Mouse (Mus musculus) embryonic facial prominence, embryonic 10.5 days (tissue): ENCODE results near the gene Kitl. TPM values are rescaled to one million over a fixed set of nuclear protein-coding genes. Genes with fewer than 3 reads are reported as not detected.

Experiments used
- DNase-seq: peaks from one replicate; pipeline ENCODE4 v3.0.0-alpha.2; 2017; ENCODE audit warnings: low spot score
- H3K27ac ChIP-seq: fragments of 300-500 bp; sonication (generic); replicated peaks from 2 replicates; pipeline ENCODE4 v1.5.1; 2016; ENCODE audit warnings: mild to moderate bottlenecking
- H3K27me3 ChIP-seq: fragments of 300-500 bp; sonication (generic); replicated peaks from 2 replicates; pipeline ENCODE4 v1.6.1; 2016; ENCODE audit warnings: low read depth, mild to moderate bottlenecking; ENCODE audit not compliant: poor library complexity, severe bottlenecking
- H3K36me3 ChIP-seq: fragments of 300-500 bp; sonication (generic); replicated peaks from 2 replicates; pipeline ENCODE4 v1.6.1; 2016; ENCODE audit warnings: mild to moderate bottlenecking, moderate library complexity
- H3K4me1 ChIP-seq: fragments of 300-500 bp; sonication (generic); 2 replicates; pipeline ENCODE4 v1.6.1; 2016
- H3K4me3 ChIP-seq: fragments of 300-500 bp; sonication (generic); 2 replicates; pipeline ENCODE4 v1.5.1; 2016; ENCODE audit warnings: mild to moderate bottlenecking, moderate library complexity
- H3K9me3 ChIP-seq: fragments of 300-500 bp; sonication (generic); 2 replicates; pipeline ENCODE4 v1.6.1; 2016; ENCODE audit warnings: mild to moderate bottlenecking
- WGBS: fragments of 180-500 bp; shearing (Covaris S2); methylation state at CpG from one replicate; pipeline ENCODE4 v1.1.7; 2016; 5-methylcytosine and 5-hydroxymethylcytosine counted together
- polyA plus RNA-seq: library from polyadenylated mRNA; unstranded; fragments of >200 nt; fragmentation: Nextera tagmentation; extraction: Ambion mirVana; gene quantifications from 2 replicates; pipeline ENCODE4 v1.2.1, GENCODE M21; 2016

Gene Kitl
- polyA plus RNA-seq, 1 experiment from 2014 or later: 13.2 TPM

GRCm38 (mm10) chr10:100065529-100066301 is 50.3 kb downstream of the Kitl start:
- 44% methylated on average over 12 of the region's 12 CpGs for WGBS
- no peak overlapping the region for H3K27ac ChIP-seq

GRCm38 (mm10) chr10:100066374-100066773 is 50.9 kb downstream of the Kitl start:
- Histone ChIP-seq H3K4me1 (0 out of 2 replicates have a peak, but pooled peaks cover 3% of the 10 kb centered on the region), H3K4me3 (no peak overlapping the region), H3K9me3 (no peaks in the 10 kb centered on the region), H3K27ac (no peak overlapping the region), H3K27me3 (no peaks in the 10 kb centered on the region), H3K36me3 (no peaks in the 10 kb centered on the region)
- WGBS: 49% methylated on average over 7 of the region's 7 CpGs
- no peak for DNase-seq

More at GRCm38 (mm10) chr10:100065529-100066301, 50.3 kb downstream of the Kitl start:
- Histone ChIP-seq H3K27me3 (no peaks in the 10 kb centered on the region), H3K4me3 (no peak overlapping the region), H3K36me3 (no peaks in the 10 kb centered on the region), H3K9me3 (no peaks in the 10 kb centered on the region), H3K4me1 (0 out of 2 replicates have a peak, but pooled peaks cover 3% of the 10 kb centered on the region)
- no peak for DNase-seq

GRCm38 (mm10) chr10:100072641-100073040 is 57.2 kb downstream of the Kitl start:
- Histone ChIP-seq H3K27me3 (no peaks in the 10 kb centered on the region), H3K9me3 (no peaks in the 10 kb centered on the region), H3K27ac (no peak overlapping the region), H3K4me3 (no peak overlapping the region), H3K4me1 (peaks cover 2% of the 10 kb centered on the region; the same call in 1 of the 2 replicates), H3K36me3 (no peaks in the 10 kb centered on the region)
- WGBS: 85% methylated on average over 1 of the region's 1 CpGs
- no peak for DNase-seq

GRCm38 (mm10) chr10:100073092-100073491 is 57.7 kb downstream of the Kitl start:
- Histone ChIP-seq H3K27me3 (no peaks in the 10 kb centered on the region), H3K27ac (no peak overlapping the region), H3K9me3 (no peaks in the 10 kb centered on the region), H3K4me1 (peaks cover 2% of the 10 kb centered on the region; the same call in 1 of the 2 replicates), H3K4me3 (no peak overlapping the region), H3K36me3 (no peaks in the 10 kb centered on the region)
- DNase-seq: no peak

- H3K27ac ChIP-seq: no peak overlapping the region
- no peaks in the 10 kb centered on the region for H3K9me3 ChIP-seq
- DNase-seq: no peak
- H3K27me3 ChIP-seq: no peaks in the 10 kb centered on the region
- H3K4me3 ChIP-seq: no peak overlapping the region
- no peaks in the 10 kb centered on the region for H3K36me3 ChIP-seq
- H3K4me1 ChIP-seq: no peaks in the 10 kb centered on the region
- 81% methylated on average over 3 of the region's 3 CpGs for WGBS
Observed at GRCm38 (mm10) chr10:100101115-100101514, 85.7 kb downstream of the Kitl start.

GRCm38 (mm10) chr10:100111209-100111608 is 95.8 kb downstream of the Kitl start:
- Histone ChIP-seq H3K36me3 (no peaks in the 10 kb centered on the region), H3K9me3 (no peaks in the 10 kb centered on the region), H3K27me3 (no peaks in the 10 kb centered on the region), H3K4me3 (no peak overlapping the region), H3K27ac (no peak overlapping the region), H3K4me1 (no peaks in the 10 kb centered on the region)
- 37% methylated on average over 7 of the region's 7 CpGs for WGBS
- DNase-seq: no peak

- Histone ChIP-seq H3K27ac (no peak overlapping the region), H3K27me3 (no peaks in the 10 kb centered on the region), H3K9me3 (no peaks in the 10 kb centered on the region), H3K4me1 (no peaks in the 10 kb centered on the region), H3K36me3 (no peaks in the 10 kb centered on the region), H3K4me3 (no peak overlapping the region)
- WGBS: 97% methylated on average over 2 of the region's 2 CpGs
- no peak for DNase-seq
Observed at GRCm38 (mm10) chr10:100115570-100115969, 100.1 kb downstream of the Kitl start.

- Histone ChIP-seq H3K9me3 (no peaks in the 10 kb centered on the region), H3K27me3 (no peaks in the 10 kb centered on the region), H3K27ac (no peak overlapping the region), H3K4me3 (no peak overlapping the region), H3K36me3 (no peaks in the 10 kb centered on the region), H3K4me1 (peaks cover 5% of the 10 kb centered on the region; the same call in 1 of the 2 replicates)
- no peak for DNase-seq
- WGBS: 87% methylated on average over 5 of the region's 5 CpGs
Observed at GRCm38 (mm10) chr10:100124452-100124851, 109.0 kb downstream of the Kitl start.

GRCm38 (mm10) chr10:100127837-100128743 is 112.7 kb downstream of the Kitl start:
- 56% methylated on average over 23 of the region's 23 CpGs for WGBS
- peak overlapping the region; percentile 59 for H3K27ac ChIP-seq
- no peak overlapping the region for H3K4me3 ChIP-seq

GRCm38 (mm10) chr10:100131657-100132056 is 116.2 kb downstream of the Kitl start:
- 88% methylated on average over 4 of the region's 4 CpGs for WGBS
- DNase-seq: no peak
- no peak overlapping the region for H3K27ac ChIP-seq
- H3K27me3 ChIP-seq: no peaks in the 10 kb centered on the region
- no peaks in the 10 kb centered on the region for H3K36me3 ChIP-seq
- H3K9me3 ChIP-seq: no peaks in the 10 kb centered on the region
- H3K4me3 ChIP-seq: no peak overlapping the region
- peaks cover 5% of the 10 kb centered on the region; the same call in 1 of the 2 replicates for H3K4me1 ChIP-seq

More at GRCm38 (mm10) chr10:100127837-100128743, 112.7 kb downstream of the Kitl start:
- Histone ChIP-seq H3K9me3 (no peaks in the 10 kb centered on the region), H3K27me3 (no peaks in the 10 kb centered on the region), H3K36me3 (no peaks in the 10 kb centered on the region), H3K4me1 (peaks cover 5% of the 10 kb centered on the region; the same call in 1 of the 2 replicates)
- DNase-seq: peak; percentile 43

GRCm38 (mm10) chr10:100132304-100132703 is 116.9 kb downstream of the Kitl start:
- no peak overlapping the region for H3K27ac ChIP-seq
- no peaks in the 10 kb centered on the region for H3K9me3 ChIP-seq
- no peak overlapping the region for H3K4me3 ChIP-seq
- H3K36me3 ChIP-seq: no peaks in the 10 kb centered on the region
- H3K27me3 ChIP-seq: no peaks in the 10 kb centered on the region
- H3K4me1 ChIP-seq: peaks cover 5% of the 10 kb centered on the region; the same call in 1 of the 2 replicates
- 85% methylated on average over 1 of the region's 1 CpGs for WGBS
- DNase-seq: no peak

GRCm38 (mm10) chr10:100138552-100138951 is 123.1 kb downstream of the Kitl start:
- no peak for DNase-seq
- 68% methylated on average over 3 of the region's 3 CpGs for WGBS
- Histone ChIP-seq H3K36me3 (no peaks in the 10 kb centered on the region), H3K27me3 (no peaks in the 10 kb centered on the region), H3K4me1 (no peaks in the 10 kb centered on the region), H3K4me3 (no peak overlapping the region), H3K27ac (no peak overlapping the region), H3K9me3 (no peaks in the 10 kb centered on the region)
